Mouse (Mus musculus) small intestine, adult 2 months (tissue): Measurements from ENCODE around the gene Rundc1.

ENCODE experiments used
- CTCF ChIP-seq: fragments of 200-500 bp; IDR thresholded peaks from 2 replicates; pipeline ENCODE4 v1.5.1; 2012; ENCODE audit warnings: low read depth, mild to moderate bottlenecking, control low read depth, inconsistent platforms, low read length, moderate library complexity, mixed read lengths; ENCODE audit not compliant: insufficient replicate concordance, insufficient read length; ENCODE audit errors: extremely low read depth
- POLR2A ChIP-seq: fragments of 200-500 bp; IDR thresholded peaks from 2 replicates; pipeline ENCODE4 v1.6.1; 2012; ENCODE audit warnings: low read depth, mild to moderate bottlenecking, control low read depth, inconsistent platforms, low read length, moderate library complexity

DNA sequence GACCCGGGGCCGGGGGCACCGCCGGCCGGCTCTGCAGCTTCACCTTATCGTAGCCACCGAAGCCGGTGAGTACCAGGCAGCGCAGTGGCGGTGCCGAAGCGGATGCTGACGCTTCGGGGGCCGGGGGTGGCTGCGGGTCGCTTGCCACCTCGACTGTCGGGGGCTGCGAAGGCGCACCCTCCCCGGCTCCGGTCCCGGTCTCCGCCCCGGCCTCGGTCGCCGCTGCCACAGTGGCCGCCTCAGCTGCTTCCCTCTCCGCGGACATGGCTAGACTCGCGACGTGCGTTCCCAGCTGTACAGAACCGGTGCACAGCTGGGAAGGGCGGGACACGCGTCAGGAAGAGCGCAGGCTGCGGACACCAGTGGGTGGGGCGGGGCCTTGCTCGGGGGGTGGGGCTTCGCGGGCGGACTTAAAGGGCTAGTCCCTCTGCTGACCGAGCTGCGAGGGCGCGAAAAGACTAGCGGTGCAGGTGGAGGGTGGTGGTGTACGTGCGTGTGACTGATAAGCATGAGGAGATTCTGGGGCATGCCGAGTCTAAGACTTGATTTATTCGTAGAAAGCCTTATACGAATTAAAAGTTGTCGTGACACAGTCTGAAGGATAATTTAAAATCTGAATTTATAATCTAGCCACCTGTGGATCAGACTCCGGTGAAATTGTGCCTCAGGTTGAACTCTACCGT is 41.1 kb downstream of the Rundc1 start, which contains the start of gene Vat1:
- TF ChIP-seq CTCF (peak; percentile 14; the same call in 1 of the 2 replicates), POLR2A (peak; percentile 21; the same call in 1 of the 2 replicates)
